ENCODE assay signal across 25 mouse cellular contexts in genomic region chr11:67656811-67657210, GRCm38 (mm10). TPM values are rescaled to one million over a fixed set of nuclear protein-coding genes. Genes with fewer than 3 reads are reported as not detected.
"Had no signal": no experiment of that assay in that cellular context is flagged by ENCODE, and none has a peak within 500 bp of the region (broad histone marks: within the 10 kb centered on the region; RNA-seq: fewer than 3 reads in every experiment).

No protein-coding gene starts in this region.

- ATAC-seq: midbrain, embryonic 16.5 days had no signal

- DNase-seq: lung, embryonic 14.5 days; lung, postnatal 10 days; lung, postnatal 4 days; midbrain, embryonic 14.5 days; retina, postnatal 1 day; right cerebral cortex, adult 18-20 months; right cerebral cortex, postnatal 25 days; right cerebral cortex, postnatal 4 days; spleen, adult 18-20 months; thymus, adult 18-20 months; thymus, postnatal 14 days; thymus, postnatal 36 days had no signal

- H3K9ac ChIP-seq: lung, embryonic 14.5 days; midbrain, embryonic 12.5 days; neural tube, embryonic 13.5 days; neural tube, embryonic 15.5 days had no signal

- H3K4me2 ChIP-seq: lung, embryonic 14.5 days; midbrain, embryonic 12.5 days; neural tube, embryonic 13.5 days; neural tube, embryonic 15.5 days had no signal

- H3K4me3 ChIP-seq: midbrain, embryonic 10.5 days; midbrain, embryonic 12.5 days; myocyte; neural tube, embryonic 13.5 days; neural tube, embryonic 15.5 days had no signal

- H3K27ac ChIP-seq: midbrain, embryonic 10.5 days; midbrain, embryonic 12.5 days; neural tube, embryonic 13.5 days; neural tube, embryonic 15.5 days had no signal

- H3K9me3 ChIP-seq: midbrain, embryonic 10.5 days; midbrain, embryonic 12.5 days; neural tube, embryonic 13.5 days; neural tube, embryonic 15.5 days had no signal

- H3K27me3 ChIP-seq: neural tube, embryonic 13.5 days; neural tube, embryonic 15.5 days had no signal

- H3K36me3 ChIP-seq: midbrain, embryonic 10.5 days; midbrain, embryonic 12.5 days; neural tube, embryonic 13.5 days; neural tube, embryonic 15.5 days had no signal

RNA-seq across cellular contexts. Expression of gene Rcvrn, which starts 38.3 kb away (rescaled TPM):
- total RNA-seq: megakaryocyte, adult 5-6 weeks; megakaryocyte-erythroid progenitor cell, adult 5-6 weeks had no signal
- polyA plus RNA-seq: lung, embryonic 14.5 days; lung, embryonic 16.5 days; midbrain, embryonic 10.5 days; midbrain, embryonic 12.5 days; midbrain, embryonic 14.5 days; midbrain, embryonic 16.5 days; myocyte; neural tube, embryonic 11.5 days; neural tube, embryonic 13.5 days; neural tube, embryonic 15.5 days; small intestine, adult 2 months; stomach, embryonic 14.5 days; stomach, embryonic 16.5 days had no signal
